Mouse (Mus musculus) heart, adult 2 months (tissue): ENCODE results near the gene Wdr49.

Source experiments
- CTCF ChIP-seq: fragments of 200-600 bp; IDR thresholded peaks from 2 replicates; pipeline ENCODE4 v1.8.1; 2022; ENCODE audit warnings: antibody characterized with exemption, mild to moderate bottlenecking, moderate library complexity
- POLR2A ChIP-seq: fragments of 200-500 bp; IDR thresholded peaks from 2 replicates; pipeline ENCODE4 v1.6.1; 2011; ENCODE audit warnings: mild to moderate bottlenecking, low read depth, low read length, control low read depth; ENCODE audit not compliant: insufficient read depth

GRCm38 (mm10) chr3:75297026-75297757 is 184.8 kb downstream of the Wdr49 start:
- TF ChIP-seq POLR2A (no peak), CTCF (no peak)
